Comparison of ENCODE assay signal across 9 mouse cellular contexts in genomic region chrX:151117432-151117831, GRCm38 (mm10). TPM values are rescaled to one million over a fixed set of nuclear protein-coding genes. Genes with fewer than 3 reads are reported as not detected.
A peak's percentile ranks its signal among the peaks of the same experiment; 100 is the strongest.
DNase-seq lines count a peak whose midpoint lies in the region; ATAC-seq and TF ChIP-seq lines count a peak whose summit lies in the region.
"Had no signal": no experiment of that assay in that cellular context is flagged by ENCODE, and none has a peak within 500 bp of the region (broad histone marks: within the 10 kb centered on the region; RNA-seq: fewer than 3 reads in every experiment).

No protein-coding gene starts in this region.

- H3K9ac ChIP-seq in forebrain, embryonic 13.5 days, result no peak overlapping the region
- H3K9ac ChIP-seq in forebrain, embryonic 15.5 days (replicated peaks), result no peak overlapping the region
- H3K9ac ChIP-seq in liver, adult 2 months (ENCODE audit: low read depth, low read length), result no peak overlapping the region
- H3K9ac ChIP-seq: limb, embryonic 15.5 days had no signal

- H3K27me3 ChIP-seq in forebrain, embryonic 13.5 days, result no peaks in the 10 kb centered on the region
- no peaks in the 10 kb centered on the region for H3K27me3 ChIP-seq in forebrain, embryonic 15.5 days
- no peaks in the 10 kb centered on the region for H3K27me3 ChIP-seq in liver, adult 2 months (ENCODE audit: control insufficient read depth, insufficient read depth, low read length)
- H3K27me3 ChIP-seq: limb, embryonic 15.5 days had no signal

- H3K4me3 ChIP-seq in forebrain, embryonic 13.5 days, result no peak overlapping the region
- H3K4me3 ChIP-seq in forebrain, embryonic 15.5 days, result no peak overlapping the region
- no peak overlapping the region for H3K4me3 ChIP-seq in liver, adult 2 months (ENCODE audit: insufficient read depth, low read depth, low read length)
- H3K4me3 ChIP-seq: limb, embryonic 15.5 days had no signal

- no peaks in the 10 kb centered on the region for H3K36me3 ChIP-seq in forebrain, embryonic 13.5 days (ENCODE audit: poor library complexity, severe bottlenecking)
- H3K36me3 ChIP-seq in forebrain, embryonic 15.5 days, result no peaks in the 10 kb centered on the region
- no peaks in the 10 kb centered on the region for H3K36me3 ChIP-seq in liver, adult 2 months (ENCODE audit: control insufficient read depth, insufficient read depth, low read length)
- H3K36me3 ChIP-seq: limb, embryonic 15.5 days had no signal

- no peak for DNase-seq in liver, adult 2 months (ENCODE audit: extremely low read depth, low read depth, low spot score)
- DNase-seq in liver, result no peak
- DNase-seq in MN1 (ENCODE audit: low spot score), result peak; percentile 23
- DNase-seq in lung, postnatal 36 days, result peak; percentile 7
- DNase-seq in layer of hippocampus, adult 18-20 months (ENCODE audit: low spot score in 2 of 2), result no peak
- no peak for DNase-seq in heart, adult 8-10 months (ENCODE audit: low spot score)

- H3K79me2 ChIP-seq in liver, adult 2 months (ENCODE audit: control insufficient read depth, insufficient read depth, low read length), result no peaks in the 10 kb centered on the region

- no peaks in the 10 kb centered on the region for H3K9me3 ChIP-seq in forebrain, embryonic 13.5 days (replicated peaks)
- H3K9me3 ChIP-seq in forebrain, embryonic 15.5 days, result no peaks in the 10 kb centered on the region
- H3K9me3 ChIP-seq: limb, embryonic 15.5 days had no signal

- no peaks in the 10 kb centered on the region for H3K4me1 ChIP-seq in forebrain, embryonic 13.5 days
- no peaks in the 10 kb centered on the region for H3K4me1 ChIP-seq in forebrain, embryonic 15.5 days
- H3K4me1 ChIP-seq in liver, adult 2 months (ENCODE audit: control insufficient read depth, insufficient read depth, low read length), result no peaks in the 10 kb centered on the region
- H3K4me1 ChIP-seq: limb, embryonic 15.5 days had no signal

- H3K27ac ChIP-seq in forebrain, embryonic 13.5 days, result no peak overlapping the region
- H3K27ac ChIP-seq in forebrain, embryonic 15.5 days (replicated peaks), result no peak overlapping the region
- H3K27ac ChIP-seq in liver, adult 2 months (replicated peaks; ENCODE audit: insufficient read depth, low read depth, low read length), result no peak overlapping the region
- H3K27ac ChIP-seq: limb, embryonic 15.5 days had no signal

- ATAC-seq in forebrain, embryonic 13.5 days, result 0 out of 2 replicates have a peak, but pooled peaks have one; percentile 30
- ATAC-seq in forebrain, embryonic 15.5 days (replicated peaks), result no peak

- TF ChIP-seq POLR2A in liver, adult 2 months (IDR thresholded peaks at IDR 0.05; ENCODE audit: extremely low read depth, insufficient read depth, low read length), result no peak

- TF ChIP-seq CTCF in liver, adult 2 months (IDR thresholded peaks at IDR 0.05; ENCODE audit: low read depth, low read length), result peak; percentile 57

- 21% methylated on average over 2 of the region's 2 CpGs for WGBS in forebrain, embryonic 13.5 days
- 15% methylated on average over 2 of the region's 2 CpGs for WGBS in forebrain, embryonic 15.5 days
- 10% methylated on average over 2 of the region's 2 CpGs for WGBS in liver, adult 2 months

- no peak overlapping the region for H3K4me2 ChIP-seq in forebrain, embryonic 13.5 days
- no peak overlapping the region for H3K4me2 ChIP-seq in forebrain, embryonic 15.5 days (replicated peaks)
- H3K4me2 ChIP-seq: limb, embryonic 15.5 days had no signal

RNA-seq across cellular contexts. Expression of gene Tsr2, which starts 21.1 kb away (rescaled TPM):
- polyA plus RNA-seq in forebrain, embryonic 13.5 days (2015; fragmentation: Nextera tagmentation; extraction: Ambion mirVana), result 37.9 and 40.9 TPM in 2 replicates
- 35.5 and 38.0 TPM in 2 replicates for polyA plus RNA-seq in forebrain, embryonic 15.5 days (2015; fragmentation: Nextera tagmentation; extraction: Ambion mirVana)
- total RNA-seq in liver, adult 2 months (2014; rRNA removed), result 6.0 and 6.4 TPM in 2 replicates
- polyA plus RNA-seq in liver, adult 2 months (2012; rRNA removed), result 3.2 and 3.4 TPM in 2 replicates
- 10 to 100 TPM; 76.2 to 81.0 TPM for total RNA-seq in layer of hippocampus, adult 18-20 months (2021)
- total RNA-seq in heart, adult 8-10 months (2022), result 10 to 100 TPM; 15.2 to 18.2 (median 16.1) TPM

Comparison
In these comparisons a context has a peak if more than half of its experiments do, and no peak if none do; other contexts are left out.
1. DNase-seq: peak in MN1 (single experiment) and lung, postnatal 36 days (single experiment); none in liver, adult 2 months (single experiment), liver (single experiment), layer of hippocampus, adult 18-20 months (0 of 2) and heart, adult 8-10 months (single experiment).
2. RNA of gene Tsr2, which starts 21.1 kb away (total RNA-seq): 76.2 to 81.0 TPM in layer of hippocampus, adult 18-20 months; 15.2 to 18.2 TPM in heart, adult 8-10 months and 6.0 to 6.4 TPM in liver, adult 2 months; every median in the first group is over 4 times any median in the second.